Mouse (Mus musculus) heart, embryonic 12.5 days (tissue): ENCODE results near the gene Kif26b. TPM values are rescaled to one million over a fixed set of nuclear protein-coding genes. Genes with fewer than 3 reads are reported as not detected.

Experiments
- ATAC-seq: fragments of 200-750 bp; cut with Nextera tagmentation; 2 replicates; pipeline ENCODE4 v1.8.0; 2017; ENCODE audit warnings: moderate TSS enrichment, moderate library complexity; ENCODE audit not compliant: insufficient number of reproducible peaks, low FRiP score
- H3K27ac ChIP-seq: fragments of 300-500 bp; sonication (generic); 2 replicates; pipeline ENCODE4 v1.5.1; 2016; ENCODE audit warnings: mild to moderate bottlenecking, moderate library complexity; ENCODE audit not compliant: poor library complexity, severe bottlenecking
- H3K27me3 ChIP-seq: fragments of 300-500 bp; sonication (generic); replicated peaks from 2 replicates; pipeline ENCODE4 v1.6.1; 2016; ENCODE audit warnings: mild to moderate bottlenecking, moderate library complexity
- H3K36me3 ChIP-seq: fragments of 300-500 bp; sonication (generic); 2 replicates; pipeline ENCODE4 v1.6.1; 2016; ENCODE audit warnings: mild to moderate bottlenecking, moderate library complexity
- H3K4me1 ChIP-seq: fragments of 300-500 bp; sonication (generic); replicated peaks from 2 replicates; pipeline ENCODE4 v1.6.1; 2016; ENCODE audit warnings: mild to moderate bottlenecking
- H3K4me2 ChIP-seq: fragments of 300-500 bp; sonication (generic); 2 replicates; pipeline ENCODE4 v1.6.1; 2016; ENCODE audit warnings: mild to moderate bottlenecking, moderate library complexity
- H3K4me3 ChIP-seq: fragments of 300-500 bp; sonication (generic); 2 replicates; pipeline ENCODE4 v1.5.1; 2016; ENCODE audit warnings: mild to moderate bottlenecking
- H3K9ac ChIP-seq: fragments of 300-500 bp; sonication (generic); 2 replicates; pipeline ENCODE4 v1.6.1; 2016; ENCODE audit warnings: mild to moderate bottlenecking, moderate library complexity
- H3K9me3 ChIP-seq: fragments of 300-500 bp; sonication (generic); replicated peaks from 2 replicates; pipeline ENCODE4 v1.6.1; 2016; ENCODE audit warnings: mild to moderate bottlenecking, moderate library complexity
- WGBS: fragments of 180-500 bp; shearing (Covaris S2); methylation state at CpG from one replicate; pipeline ENCODE4 v1.1.7; 2016; 5-methylcytosine and 5-hydroxymethylcytosine counted together
- polyA plus RNA-seq: library from polyadenylated mRNA; unstranded; fragments of >200 nt; fragmentation: Nextera tagmentation; extraction: Ambion mirVana; gene quantifications from 2 replicates; pipeline ENCODE4 v1.2.1, GENCODE M21; 2016

Kif26b gene
- polyA plus RNA-seq, 1 experiment from 2014 or later: 25.1 TPM

GRCm38 (mm10) chr1:178667808-178668207 lies 138.9 kb downstream of the Kif26b start:
- H3K4me1 ChIP-seq: peaks cover 69% of the 10 kb centered on the region
- WGBS: 66% methylated on average over 7 of the region's 7 CpGs
- no peak for ATAC-seq

GRCm38 (mm10) chr1:178668907-178669306 lies 140.0 kb downstream of the Kif26b start:
- no peaks in the 10 kb centered on the region for H3K9me3 ChIP-seq
- no peak for ATAC-seq
- H3K4me3 ChIP-seq: no peak overlapping the region
- H3K36me3 ChIP-seq: no peaks in the 10 kb centered on the region
- no peak overlapping the region for H3K4me2 ChIP-seq
- peaks cover 75% of the 10 kb centered on the region for H3K4me1 ChIP-seq
- no peak overlapping the region for H3K9ac ChIP-seq
- WGBS: 81% methylated on average over 4 of the region's 4 CpGs
- H3K27ac ChIP-seq: no peak overlapping the region
- no peaks in the 10 kb centered on the region for H3K27me3 ChIP-seq

More at GRCm38 (mm10) chr1:178667808-178668207, 138.9 kb downstream of the Kif26b start:
- H3K27me3 ChIP-seq: no peaks in the 10 kb centered on the region
- no peak overlapping the region for H3K27ac ChIP-seq
- no peak overlapping the region for H3K4me3 ChIP-seq
- H3K4me2 ChIP-seq: no peak overlapping the region
- H3K9me3 ChIP-seq: no peaks in the 10 kb centered on the region
- H3K9ac ChIP-seq: no peak overlapping the region
- no peaks in the 10 kb centered on the region for H3K36me3 ChIP-seq

- ATAC-seq: no peak
- Histone ChIP-seq H3K36me3 (no peaks in the 10 kb centered on the region), H3K9ac (no peak overlapping the region), H3K4me3 (no peak overlapping the region), H3K27ac (peak overlapping the region; percentile 50), H3K4me2 (no peak overlapping the region), H3K27me3 (no peaks in the 10 kb centered on the region), H3K4me1 (peaks cover 85% of the 10 kb centered on the region), H3K9me3 (no peaks in the 10 kb centered on the region)
- 51% methylated on average over 7 of the region's 7 CpGs for WGBS
Measured at GRCm38 (mm10) chr1:178673051-178673450, 144.1 kb downstream of the Kif26b start.

- Histone ChIP-seq H3K9ac (no peak overlapping the region), H3K4me3 (no peak overlapping the region), H3K27ac (peak overlapping the region; percentile 58), H3K36me3 (no peaks in the 10 kb centered on the region), H3K9me3 (no peaks in the 10 kb centered on the region), H3K4me2 (no peak overlapping the region), H3K4me1 (peaks cover 86% of the 10 kb centered on the region), H3K27me3 (no peaks in the 10 kb centered on the region)
- no peak for ATAC-seq
- 19% methylated on average over 2 of the region's 2 CpGs for WGBS
Measured at GRCm38 (mm10) chr1:178673506-178673905, 144.6 kb downstream of the Kif26b start.

- Histone ChIP-seq H3K27me3 (no peaks in the 10 kb centered on the region), H3K9ac (no peak overlapping the region), H3K4me3 (no peak overlapping the region), H3K27ac (peak overlapping the region; percentile 41), H3K4me2 (no peak overlapping the region), H3K4me1 (peaks cover 75% of the 10 kb centered on the region), H3K9me3 (no peaks in the 10 kb centered on the region), H3K36me3 (peaks cover 13% of the 10 kb centered on the region)
- 45% methylated on average over 3 of the region's 3 CpGs for WGBS
- no peak for ATAC-seq
Measured at GRCm38 (mm10) chr1:178675542-178676252, 146.8 kb downstream of the Kif26b start.

- ATAC-seq: no peak
- no peak overlapping the region for H3K4me3 ChIP-seq
- H3K27ac ChIP-seq: peak overlapping the region; percentile 55
- H3K9ac ChIP-seq: peak overlapping the region; percentile 57; the same call in 1 of the 2 replicates
- H3K4me1 ChIP-seq: peaks cover 62% of the 10 kb centered on the region
- no peaks in the 10 kb centered on the region for H3K27me3 ChIP-seq
- H3K4me2 ChIP-seq: no peak overlapping the region
- WGBS: 58% methylated on average over 12 of the region's 12 CpGs
- peaks cover 17% of the 10 kb centered on the region for H3K36me3 ChIP-seq
- H3K9me3 ChIP-seq: no peaks in the 10 kb centered on the region
Measured at GRCm38 (mm10) chr1:178677160-178677559, 148.2 kb downstream of the Kif26b start.

- peaks cover 56% of the 10 kb centered on the region for H3K4me1 ChIP-seq
- ATAC-seq: no peak
- H3K36me3 ChIP-seq: peaks cover 17% of the 10 kb centered on the region
- WGBS: 43% methylated on average over 4 of the region's 4 CpGs
- H3K27ac ChIP-seq: peak overlapping the region; percentile 55; the same call in 1 of the 2 replicates
- no peak overlapping the region for H3K4me2 ChIP-seq
- no peaks in the 10 kb centered on the region for H3K27me3 ChIP-seq
- H3K9ac ChIP-seq: no peak overlapping the region
- H3K9me3 ChIP-seq: no peaks in the 10 kb centered on the region
- no peak overlapping the region for H3K4me3 ChIP-seq
Measured at GRCm38 (mm10) chr1:178677630-178678221, 148.8 kb downstream of the Kif26b start.

- Histone ChIP-seq H3K4me2 (no peak overlapping the region), H3K27me3 (no peaks in the 10 kb centered on the region), H3K4me3 (no peak overlapping the region), H3K27ac (no peak overlapping the region), H3K9ac (no peak overlapping the region), H3K36me3 (peaks cover 34% of the 10 kb centered on the region), H3K9me3 (no peaks in the 10 kb centered on the region), H3K4me1 (peaks cover 23% of the 10 kb centered on the region)
- 71% methylated on average over 10 of the region's 10 CpGs for WGBS
- ATAC-seq: no peak
Measured at GRCm38 (mm10) chr1:178683631-178684030, 154.7 kb downstream of the Kif26b start.

- Histone ChIP-seq H3K4me1 (peaks cover 28% of the 10 kb centered on the region), H3K9me3 (no peaks in the 10 kb centered on the region), H3K27ac (no peak overlapping the region), H3K27me3 (no peaks in the 10 kb centered on the region), H3K36me3 (peaks cover 26% of the 10 kb centered on the region), H3K4me3 (no peak overlapping the region), H3K9ac (no peak overlapping the region), H3K4me2 (no peak overlapping the region)
- no peak for ATAC-seq
- WGBS: 55% methylated on average over 8 of the region's 8 CpGs
Measured at GRCm38 (mm10) chr1:178684991-178685680, 156.2 kb downstream of the Kif26b start.

GRCm38 (mm10) chr1:178686881-178687280 lies 158.0 kb downstream of the Kif26b start:
- Histone ChIP-seq H3K27me3 (no peaks in the 10 kb centered on the region), H3K36me3 (peaks cover 17% of the 10 kb centered on the region), H3K4me3 (no peak overlapping the region), H3K4me1 (peaks cover 42% of the 10 kb centered on the region), H3K9ac (no peak overlapping the region), H3K4me2 (no peak overlapping the region), H3K9me3 (no peaks in the 10 kb centered on the region), H3K27ac (peak overlapping the region; percentile 14; the same call in 1 of the 2 replicates)
- ATAC-seq: no peak

- H3K4me2 ChIP-seq: no peak overlapping the region
- WGBS: 56% methylated on average over 4 of the region's 4 CpGs
- ATAC-seq: no peak
- peaks cover 13% of the 10 kb centered on the region for H3K36me3 ChIP-seq
- peaks cover 47% of the 10 kb centered on the region for H3K4me1 ChIP-seq
- no peaks in the 10 kb centered on the region for H3K27me3 ChIP-seq
- no peak overlapping the region for H3K9ac ChIP-seq
- H3K27ac ChIP-seq: no peak overlapping the region
- H3K9me3 ChIP-seq: no peaks in the 10 kb centered on the region
- no peak overlapping the region for H3K4me3 ChIP-seq
Measured at GRCm38 (mm10) chr1:178689512-178689911, 160.6 kb downstream of the Kif26b start.
